Mouse (Mus musculus) stomach, embryonic 15.5 days (tissue): Measurements from ENCODE around the gene Aff3. TPM values are rescaled to one million over a fixed set of nuclear protein-coding genes. Genes with fewer than 3 reads are reported as not detected.

Experiments used
- ATAC-seq: fragments of 200-750 bp; cut with Nextera tagmentation; 2 replicates; pipeline ENCODE4 v1.8.0; 2017; ENCODE audit warnings: low read depth, moderate number of reproducible peaks, moderate TSS enrichment; ENCODE audit not compliant: insufficient read depth, low FRiP score
- H3K27ac ChIP-seq: fragments of 300-500 bp; sonication (generic); 2 replicates; pipeline ENCODE4 v1.5.1; 2015; ENCODE audit warnings: mild to moderate bottlenecking, inconsistent platforms
- H3K27me3 ChIP-seq: fragments of 300-500 bp; sonication (generic); replicated peaks from 2 replicates; pipeline ENCODE4 v1.6.1; 2015; ENCODE audit warnings: inconsistent platforms
- H3K36me3 ChIP-seq: fragments of 300-500 bp; sonication (generic); 2 replicates; pipeline ENCODE4 v1.6.1; 2015; ENCODE audit warnings: inconsistent platforms
- H3K4me1 ChIP-seq: fragments of 300-500 bp; sonication (generic); 2 replicates; pipeline ENCODE4 v1.6.1; 2015; ENCODE audit warnings: inconsistent platforms
- H3K4me2 ChIP-seq: fragments of 300-500 bp; sonication (generic); 2 replicates; pipeline ENCODE4 v1.6.1; 2015; ENCODE audit warnings: mild to moderate bottlenecking, inconsistent platforms
- H3K4me3 ChIP-seq: fragments of 300-500 bp; sonication (generic); replicated peaks from 2 replicates; pipeline ENCODE4 v1.5.1; 2015; ENCODE audit warnings: inconsistent platforms
- H3K9ac ChIP-seq: fragments of 300-500 bp; sonication (generic); 2 replicates; pipeline ENCODE4 v1.6.1; 2015; ENCODE audit warnings: inconsistent platforms
- H3K9me3 ChIP-seq: fragments of 300-500 bp; sonication (generic); 2 replicates; pipeline ENCODE4 v1.6.1; 2016; ENCODE audit warnings: inconsistent platforms
- WGBS: fragments of 180-500 bp; shearing (Covaris S2); methylation state at CpG from one replicate; pipeline ENCODE4 v1.1.7; 2015; 5-methylcytosine and 5-hydroxymethylcytosine counted together
- polyA plus RNA-seq: library from polyadenylated mRNA; unstranded; fragments of >200 nt; fragmentation: Nextera tagmentation; extraction: Ambion mirVana; gene quantifications from 2 replicates; pipeline ENCODE4 v1.2.1, GENCODE M21; 2015

Aff3 gene
- polyA plus RNA-seq, 1 experiment from 2014 or later: 9.9 TPM

- Histone ChIP-seq H3K27me3 (no peaks in the 10 kb centered on the region), H3K4me3 (no peak overlapping the region), H3K27ac (no peak overlapping the region), H3K9me3 (no peaks in the 10 kb centered on the region), H3K4me2 (no peak overlapping the region), H3K4me1 (no peaks in the 10 kb centered on the region), H3K36me3 (no peaks in the 10 kb centered on the region), H3K9ac (no peak overlapping the region)
- 90% methylated on average over 12 of the region's 12 CpGs for WGBS
- no peak for ATAC-seq
These were observed 371.0 kb downstream of the Aff3 start for GRCm38 (mm10) chr1:38293671-38294335.

DNA sequence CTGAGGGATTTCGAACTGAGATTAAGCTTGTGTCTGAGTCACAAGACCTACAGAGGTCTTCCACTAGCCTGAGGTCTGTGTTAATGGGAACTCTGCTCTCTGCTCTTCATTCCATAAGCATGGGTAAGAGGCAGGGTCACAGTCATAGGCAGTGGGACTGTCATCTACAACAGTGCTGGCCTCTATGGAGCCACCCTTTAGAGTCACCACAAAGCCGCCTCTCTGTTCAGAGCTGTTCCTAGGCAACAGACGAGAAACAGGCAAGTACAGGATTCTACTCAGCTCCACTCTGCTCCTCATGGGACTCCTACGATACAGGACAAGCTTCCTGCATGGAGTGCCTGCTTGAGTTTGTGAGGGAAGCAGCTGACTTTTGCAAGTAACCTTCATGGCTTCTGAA lies 371.9 kb downstream of the Aff3 start:
- Histone ChIP-seq H3K4me1 (no peaks in the 10 kb centered on the region), H3K36me3 (no peaks in the 10 kb centered on the region), H3K27ac (no peak overlapping the region), H3K27me3 (no peaks in the 10 kb centered on the region), H3K9me3 (no peaks in the 10 kb centered on the region), H3K9ac (no peak overlapping the region), H3K4me3 (no peak overlapping the region), H3K4me2 (no peak overlapping the region)
- ATAC-seq: 0 out of 2 replicates have a peak, but pooled peaks have one; percentile 47
- WGBS: 69% methylated on average over 4 of the region's 4 CpGs

DNA sequence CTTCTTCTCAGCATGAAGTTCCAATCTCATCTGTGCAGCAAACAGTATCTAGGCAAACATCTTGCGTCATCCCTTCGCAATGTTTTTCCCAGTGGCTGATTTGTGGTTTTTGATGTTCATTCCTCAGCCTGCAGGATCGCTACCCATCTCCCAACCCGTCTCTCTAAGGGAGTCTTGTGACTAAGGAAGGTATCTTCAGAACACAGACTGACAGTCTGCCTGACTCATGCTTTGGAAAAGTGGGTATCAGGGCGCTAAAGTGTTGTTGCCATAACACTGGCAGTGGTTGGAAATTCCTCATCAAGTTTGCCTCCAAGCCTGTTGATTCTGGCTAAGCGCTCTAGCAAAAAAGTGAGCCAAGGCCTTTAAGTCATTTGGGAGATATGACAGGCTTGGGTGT lies 372.8 kb downstream of the Aff3 start:
- WGBS: 86% methylated on average over 6 of the region's 6 CpGs
- no peaks in the 10 kb centered on the region for H3K27me3 ChIP-seq
- H3K9ac ChIP-seq: no peak overlapping the region
- H3K4me2 ChIP-seq: no peak overlapping the region
- H3K9me3 ChIP-seq: no peaks in the 10 kb centered on the region
- H3K4me1 ChIP-seq: no peaks in the 10 kb centered on the region
- no peaks in the 10 kb centered on the region for H3K36me3 ChIP-seq
- ATAC-seq: no peak
- H3K4me3 ChIP-seq: no peak overlapping the region
- no peak overlapping the region for H3K27ac ChIP-seq

- no peaks in the 10 kb centered on the region for H3K4me1 ChIP-seq
- H3K9ac ChIP-seq: no peak overlapping the region
- no peak overlapping the region for H3K4me3 ChIP-seq
- H3K4me2 ChIP-seq: no peak overlapping the region
- 77% methylated on average over 4 of the region's 4 CpGs for WGBS
- H3K36me3 ChIP-seq: no peaks in the 10 kb centered on the region
- H3K9me3 ChIP-seq: no peaks in the 10 kb centered on the region
- no peak overlapping the region for H3K27ac ChIP-seq
- no peaks in the 10 kb centered on the region for H3K27me3 ChIP-seq
- ATAC-seq: no peak
These were observed 373.3 kb downstream of the Aff3 start for GRCm38 (mm10) chr1:38291497-38291896.

DNA sequence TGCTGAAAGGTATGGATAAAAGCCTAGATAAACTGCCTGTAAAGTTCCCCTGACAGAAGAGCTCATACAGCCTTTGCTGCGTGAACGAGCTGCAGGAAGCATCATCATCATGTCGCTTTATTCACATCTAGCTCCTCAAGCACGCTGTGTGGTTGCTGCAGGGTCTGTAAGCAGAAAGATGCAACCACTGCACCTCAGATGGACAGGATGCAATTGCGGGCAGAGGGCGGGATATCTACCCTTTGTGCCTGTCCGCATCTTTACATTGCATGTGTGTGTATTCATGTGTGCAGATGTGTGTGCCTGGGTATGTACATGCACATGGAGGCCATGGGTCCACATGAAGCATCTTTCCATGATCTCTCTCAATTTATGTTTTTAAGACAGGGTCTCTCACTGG lies 373.9 kb downstream of the Aff3 start:
- Histone ChIP-seq H3K9me3 (no peaks in the 10 kb centered on the region), H3K36me3 (no peaks in the 10 kb centered on the region), H3K27me3 (no peaks in the 10 kb centered on the region), H3K4me1 (no peaks in the 10 kb centered on the region), H3K4me3 (no peak overlapping the region), H3K9ac (no peak overlapping the region), H3K27ac (no peak overlapping the region), H3K4me2 (no peak overlapping the region)
- ATAC-seq: no peak
- 88% methylated on average over 7 of the region's 7 CpGs for WGBS

DNA sequence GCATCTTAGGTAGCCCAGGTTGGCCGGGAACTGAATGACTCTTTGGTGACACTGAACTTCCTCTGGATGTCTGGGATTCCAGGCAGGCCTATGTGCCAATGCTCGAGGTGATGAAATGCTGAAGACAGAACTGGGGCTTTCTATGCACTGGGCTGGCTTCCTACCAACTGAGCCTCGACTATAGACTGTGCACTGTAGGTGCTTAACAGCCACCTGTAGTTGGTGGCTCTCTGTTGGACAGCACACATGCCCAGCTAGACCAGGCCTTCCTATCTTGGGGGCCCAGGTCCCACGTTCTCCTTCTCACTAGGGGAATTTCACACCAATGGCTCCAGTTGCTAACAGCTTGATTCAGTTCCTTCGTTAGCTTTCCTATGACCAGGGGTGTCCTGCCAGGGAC lies 374.9 kb downstream of the Aff3 start:
- 82% methylated on average over 5 of the region's 5 CpGs for WGBS
- no peaks in the 10 kb centered on the region for H3K36me3 ChIP-seq
- H3K9me3 ChIP-seq: no peaks in the 10 kb centered on the region
- H3K9ac ChIP-seq: no peak overlapping the region
- H3K27ac ChIP-seq: no peak overlapping the region
- ATAC-seq: no peak
- H3K27me3 ChIP-seq: no peaks in the 10 kb centered on the region
- H3K4me1 ChIP-seq: no peaks in the 10 kb centered on the region
- no peak overlapping the region for H3K4me2 ChIP-seq
- H3K4me3 ChIP-seq: no peak overlapping the region

GRCm38 (mm10) chr1:38288716-38289115 lies 376.0 kb downstream of the Aff3 start:
- no peak for ATAC-seq

DNA sequence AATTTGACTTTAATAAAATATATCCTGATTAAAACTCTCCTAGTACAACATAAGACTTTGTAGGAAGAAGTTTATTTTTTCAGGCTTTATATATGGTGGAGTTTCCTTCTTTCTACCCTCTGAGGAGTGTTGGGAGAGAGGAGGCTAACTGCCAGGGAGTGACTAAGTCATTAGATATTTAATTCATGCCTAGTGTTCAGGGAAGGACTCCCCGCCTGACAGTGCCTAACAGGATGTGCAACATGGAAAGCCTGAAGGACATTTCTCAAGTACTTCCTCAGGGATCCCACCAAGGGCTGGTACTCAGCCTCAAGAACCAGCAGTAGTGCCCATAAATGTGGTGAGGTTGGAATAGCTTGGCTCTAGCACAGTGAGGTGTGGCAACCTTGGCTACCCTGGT lies 378.2 kb downstream of the Aff3 start:
- H3K4me2 ChIP-seq: no peak overlapping the region
- H3K27me3 ChIP-seq: no peaks in the 10 kb centered on the region
- H3K27ac ChIP-seq: no peak overlapping the region
- no peaks in the 10 kb centered on the region for H3K9me3 ChIP-seq
- H3K4me3 ChIP-seq: no peak overlapping the region
- no peak overlapping the region for H3K9ac ChIP-seq
- WGBS: 82% methylated on average over 1 of the region's 1 CpGs
- no peaks in the 10 kb centered on the region for H3K4me1 ChIP-seq
- H3K36me3 ChIP-seq: no peaks in the 10 kb centered on the region
- no peak for ATAC-seq

More at GRCm38 (mm10) chr1:38288716-38289115, 376.0 kb downstream of the Aff3 start:
- H3K9me3 ChIP-seq: no peaks in the 10 kb centered on the region
- no peak overlapping the region for H3K9ac ChIP-seq
- no peak overlapping the region for H3K27ac ChIP-seq
- WGBS: 96% methylated on average over 1 of the region's 1 CpGs
- no peaks in the 10 kb centered on the region for H3K36me3 ChIP-seq
- H3K4me2 ChIP-seq: no peak overlapping the region
- H3K4me3 ChIP-seq: no peak overlapping the region
- no peaks in the 10 kb centered on the region for H3K27me3 ChIP-seq
- H3K4me1 ChIP-seq: no peaks in the 10 kb centered on the region

GRCm38 (mm10) chr1:38280549-38280948 lies 384.2 kb downstream of the Aff3 start:
- no peaks in the 10 kb centered on the region for H3K4me1 ChIP-seq
- 87% methylated on average over 7 of the region's 7 CpGs for WGBS

DNA sequence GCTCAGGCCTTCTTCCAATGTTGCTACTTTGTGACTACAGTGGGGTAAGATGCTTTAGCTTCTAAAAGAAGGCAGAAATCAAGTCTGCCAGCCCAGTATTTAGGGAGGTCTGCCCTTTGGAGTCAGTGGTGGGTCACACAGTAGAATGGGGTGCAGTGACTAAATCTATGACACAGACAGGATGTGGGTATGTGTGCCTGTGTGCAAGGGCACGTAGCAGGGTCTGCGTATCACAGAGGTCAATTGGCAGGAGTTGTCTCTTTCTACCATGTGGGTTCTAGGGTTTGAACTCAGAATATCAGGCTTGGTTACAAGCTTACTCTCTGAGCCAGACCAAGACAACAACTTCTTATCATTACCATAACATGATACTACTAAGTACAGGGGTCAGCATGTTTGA lies 393.4 kb downstream of the Aff3 start:
- no peak for ATAC-seq
- Histone ChIP-seq H3K4me1 (no peaks in the 10 kb centered on the region), H3K27ac (no peak overlapping the region), H3K36me3 (no peaks in the 10 kb centered on the region), H3K4me3 (no peak overlapping the region), H3K4me2 (no peak overlapping the region), H3K27me3 (no peaks in the 10 kb centered on the region), H3K9me3 (no peaks in the 10 kb centered on the region), H3K9ac (no peak overlapping the region)
- 85% methylated on average over 2 of the region's 2 CpGs for whole genome bisulfite sequencing

More at GRCm38 (mm10) chr1:38280549-38280948, 384.2 kb downstream of the Aff3 start:
- Histone ChIP-seq H3K9me3 (no peaks in the 10 kb centered on the region), H3K9ac (no peak overlapping the region), H3K27ac (no peak overlapping the region), H3K27me3 (no peaks in the 10 kb centered on the region), H3K4me2 (no peak overlapping the region), H3K36me3 (no peaks in the 10 kb centered on the region), H3K4me3 (no peak overlapping the region)
- no peak for ATAC-seq

DNA sequence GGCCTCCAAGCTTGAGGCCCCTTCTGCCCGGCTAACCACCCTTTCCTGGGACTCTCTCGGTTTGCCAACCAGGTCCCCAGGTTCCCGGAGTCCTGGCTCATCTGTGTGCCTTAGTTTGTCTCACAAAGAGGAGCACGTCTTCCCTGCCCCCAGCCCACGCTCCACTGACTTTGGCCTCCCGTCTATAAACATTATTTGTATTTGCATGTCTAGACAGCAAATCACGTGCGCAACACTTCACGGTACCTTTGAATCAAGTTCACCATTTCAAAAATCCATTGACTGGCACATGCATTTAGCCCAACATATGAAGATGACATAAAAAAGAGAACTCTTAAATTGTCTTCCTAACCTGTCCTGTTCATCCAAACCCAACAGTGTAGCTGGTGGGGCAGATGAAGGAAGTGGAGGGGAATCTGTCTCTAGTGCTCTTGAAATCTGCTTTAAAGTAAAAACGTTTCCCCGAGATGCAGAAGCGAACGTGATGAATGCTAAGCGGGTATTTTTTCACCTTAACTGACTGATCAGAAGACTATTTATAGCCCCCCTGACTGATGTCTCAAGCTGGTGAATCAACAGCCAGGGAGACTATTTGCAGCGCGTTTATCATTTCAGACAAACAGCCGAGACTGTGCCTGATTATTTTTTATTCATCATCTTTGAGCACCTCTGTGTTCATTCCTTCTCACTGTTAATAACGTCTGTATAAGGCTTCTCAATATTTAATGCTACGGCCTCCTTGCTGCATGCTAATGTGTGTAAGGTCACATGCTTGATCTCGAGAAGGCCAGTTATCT lies 396.3 kb downstream of the Aff3 start:
- no peak overlapping the region for H3K4me3 ChIP-seq
- H3K4me2 ChIP-seq: no peak overlapping the region
- ATAC-seq: no peak
- H3K36me3 ChIP-seq: no peaks in the 10 kb centered on the region
- no peaks in the 10 kb centered on the region for H3K4me1 ChIP-seq
- no peaks in the 10 kb centered on the region for H3K27me3 ChIP-seq
- no peak overlapping the region for H3K27ac ChIP-seq
- WGBS: 48% methylated on average over 20 of the region's 20 CpGs
- no peak overlapping the region for H3K9ac ChIP-seq
- H3K9me3 ChIP-seq: no peaks in the 10 kb centered on the region

DNA sequence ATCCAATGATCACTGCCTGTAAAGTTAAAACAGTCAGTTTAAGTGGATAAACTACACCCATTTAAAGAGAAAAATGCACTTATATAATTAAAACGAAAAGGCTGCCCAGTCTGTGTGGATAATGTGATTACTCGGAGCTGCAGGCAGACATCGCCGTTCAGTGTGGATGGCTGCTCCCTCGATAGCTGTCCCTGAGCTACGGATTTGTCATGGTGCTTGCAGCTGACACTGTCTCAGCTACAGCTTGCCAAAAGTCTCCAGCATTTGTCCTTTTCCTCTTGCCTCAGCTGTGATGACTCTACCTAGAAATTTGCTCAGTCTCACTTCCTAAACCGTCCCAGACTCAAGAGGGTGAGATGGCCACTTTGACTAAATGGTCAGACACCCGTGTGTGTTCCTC lies 401.5 kb downstream of the Aff3 start:
- H3K4me2 ChIP-seq: no peak overlapping the region
- 62% methylated on average over 8 of the region's 8 CpGs for WGBS
- no peaks in the 10 kb centered on the region for H3K9me3 ChIP-seq

More for the DNA sequence above, 401.5 kb downstream of the Aff3 start:
- H3K27ac ChIP-seq: no peak overlapping the region
- H3K9ac ChIP-seq: no peak overlapping the region
- no peak for ATAC-seq
- no peak overlapping the region for H3K4me3 ChIP-seq
- peaks cover 7% of the 10 kb centered on the region for H3K4me1 ChIP-seq
- no peaks in the 10 kb centered on the region for H3K36me3 ChIP-seq
- no peaks in the 10 kb centered on the region for H3K27me3 ChIP-seq
